Mouse (Mus musculus): ENCODE results near the gene Kdm1a.

GRCm38 (mm10) chr4:136613657-136614056 is 11.1 kb upstream of the Kdm1a start:
- no peak for TF ChIP-seq CHD2 (IDR thresholded peaks at IDR 0.05; ENCODE audit: low read depth, low read length)
- TF ChIP-seq ZC3H11A (IDR thresholded peaks at IDR 0.05; ENCODE audit: borderline replicate concordance, low read depth, low read length), result no peak

All from ES-E14 (cell line).